Mouse (Mus musculus): ENCODE measurements around the gene Sacm1l. TPM values are rescaled to one million over a fixed set of nuclear protein-coding genes. Genes with fewer than 3 reads are reported as not detected.

Sacm1l gene
- total RNA-seq, 4 experiments from 2014 or later = 29.5 to 36.0 (median 32.5) TPM

DNA sequence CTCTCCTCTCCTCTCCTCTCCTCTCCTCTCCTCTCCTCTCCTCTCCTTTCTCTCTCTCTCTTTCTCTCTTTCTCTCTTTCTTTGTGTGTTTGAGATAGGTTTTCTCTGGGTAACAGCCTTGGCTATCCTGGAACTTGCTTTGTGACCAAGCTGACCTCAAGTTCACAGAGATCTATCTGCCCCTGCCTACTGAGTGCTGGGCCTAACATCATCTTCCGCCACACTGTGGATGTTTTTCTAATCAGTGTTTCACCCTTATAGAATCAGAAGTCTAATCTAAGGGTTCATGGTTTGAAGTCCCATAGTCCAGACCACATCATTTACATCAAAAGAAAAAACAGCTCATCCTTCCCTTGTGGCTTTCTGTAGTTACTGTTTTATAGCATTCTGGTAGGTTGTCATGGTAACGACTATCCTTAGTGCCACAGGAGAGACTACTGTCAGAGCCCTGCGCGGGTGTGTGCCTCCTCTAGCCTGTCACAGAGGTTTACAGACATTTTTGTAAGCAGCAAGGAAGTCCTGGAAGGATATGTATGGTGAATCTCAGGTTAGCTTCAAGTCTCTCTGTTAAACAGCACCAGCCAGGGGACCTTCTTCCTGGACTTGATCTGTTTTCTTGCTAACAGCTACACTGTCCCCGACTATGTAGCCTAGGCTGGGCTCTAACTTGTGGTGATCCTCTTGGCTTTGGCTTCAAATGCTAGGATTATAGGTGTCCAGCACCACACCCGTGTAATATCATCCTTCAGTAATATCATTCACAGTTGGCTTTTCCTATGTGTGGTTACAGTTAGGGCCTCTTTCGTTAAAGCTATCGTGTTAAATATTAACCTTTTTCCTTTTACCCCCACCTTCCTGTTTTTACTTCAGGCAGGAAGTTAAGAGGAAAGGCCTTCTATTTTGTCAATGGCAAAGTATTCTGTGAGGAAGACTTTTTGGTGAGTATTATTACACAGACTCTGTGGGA, 19.6 kb upstream of the Sacm1l start:
- no peak for DNase-seq (ENCODE audit: low spot score)

DNA sequence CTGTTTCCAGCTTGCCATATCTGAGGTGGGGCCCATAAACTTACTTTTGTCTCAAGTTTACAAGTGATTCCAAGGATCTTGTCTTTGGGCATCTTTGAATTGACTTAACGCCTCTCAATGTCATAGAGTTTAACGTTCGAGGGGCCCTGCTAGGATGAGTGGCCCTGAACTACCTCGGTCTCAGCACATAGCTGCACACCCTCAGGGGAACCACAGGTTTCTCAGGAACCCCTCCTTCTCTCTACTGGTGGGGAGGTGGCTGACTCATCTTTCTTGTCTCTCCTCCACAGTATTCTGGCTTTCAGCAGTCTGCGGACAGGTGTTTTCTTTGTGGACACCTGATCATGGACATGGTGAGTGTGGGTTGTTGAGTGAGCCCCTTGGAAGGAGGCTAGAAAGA, 18.6 kb upstream of the Sacm1l start:
- no peak for DNase-seq (ENCODE audit: low spot score)

DNA sequence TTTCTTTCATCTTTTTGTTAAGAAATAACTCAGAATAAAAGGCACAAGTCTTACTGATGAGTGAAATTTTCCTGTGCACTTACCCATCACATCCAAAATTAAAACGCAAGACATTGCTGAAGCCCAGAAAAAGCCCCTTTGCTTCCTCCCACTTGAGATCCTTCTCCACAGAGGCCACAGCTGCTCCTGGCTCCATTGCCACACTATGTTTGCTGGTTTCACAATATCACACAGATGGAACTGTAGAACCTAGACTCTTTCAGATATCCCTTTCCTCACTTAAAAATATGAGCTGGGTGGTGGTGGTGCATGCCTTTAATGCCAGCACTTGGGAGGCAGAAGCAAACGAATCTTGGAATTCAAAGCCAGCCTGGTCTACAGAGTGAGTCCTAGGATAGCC, 17.1 kb upstream of the Sacm1l start:
- DNase-seq (ENCODE audit: low spot score) = no peak

DNA sequence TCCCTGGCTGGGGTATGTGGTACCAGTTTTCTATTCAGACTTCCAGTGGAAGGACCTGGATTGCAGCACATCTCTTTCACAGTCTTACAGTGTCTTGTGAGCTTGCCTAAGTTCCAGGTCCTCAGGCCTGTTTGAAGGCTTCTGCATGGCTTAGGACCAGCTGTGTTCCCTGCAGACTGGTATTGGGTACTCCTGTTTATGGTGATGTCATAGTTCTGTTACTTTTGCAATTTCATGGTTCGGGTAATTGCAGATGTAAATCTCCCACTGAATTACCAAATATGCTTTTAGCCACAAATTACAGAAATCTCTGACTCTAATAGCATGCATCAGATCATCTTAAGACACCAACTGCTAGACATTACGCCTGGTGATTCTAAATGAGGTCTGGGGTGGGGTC, 14.5 kb upstream of the Sacm1l start:
- DNase-seq (ENCODE audit: low spot score) = no peak

DNA sequence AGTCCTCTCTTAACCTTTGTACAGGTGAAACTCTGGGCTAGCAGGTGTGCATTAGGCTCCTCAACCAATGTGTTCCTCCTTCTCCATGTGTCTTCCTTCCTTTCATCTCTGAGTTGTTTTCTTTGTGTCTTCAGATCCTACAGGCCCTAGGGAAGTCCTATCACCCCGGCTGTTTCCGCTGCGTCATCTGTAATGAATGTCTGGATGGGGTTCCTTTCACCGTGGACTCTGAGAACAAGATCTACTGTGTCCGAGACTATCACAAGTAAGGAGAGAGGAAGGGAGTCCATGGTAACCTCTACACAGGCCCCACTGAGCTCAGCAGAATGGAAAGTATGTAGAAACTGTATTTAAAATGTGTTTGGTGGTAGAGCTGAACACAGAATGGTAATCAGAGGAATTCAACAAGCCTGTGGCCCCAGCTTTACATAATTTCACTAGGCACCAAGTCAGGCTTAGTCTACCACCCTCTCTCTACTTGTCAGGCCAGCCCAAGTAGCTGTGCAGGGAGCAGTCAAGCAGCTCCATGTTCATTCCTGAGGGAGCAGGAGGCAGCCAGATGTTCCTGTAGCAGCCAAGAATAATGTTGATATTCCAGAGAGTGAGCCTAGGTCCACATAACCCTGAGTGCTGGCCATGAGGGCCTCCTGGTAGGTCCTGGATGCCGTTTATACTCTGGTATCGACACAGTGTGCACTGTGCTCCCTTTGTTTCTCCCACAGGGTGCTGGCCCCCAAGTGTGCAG, 12.7 kb upstream of the Sacm1l start:
- no peak for DNase-seq (ENCODE audit: low spot score)

DNA sequence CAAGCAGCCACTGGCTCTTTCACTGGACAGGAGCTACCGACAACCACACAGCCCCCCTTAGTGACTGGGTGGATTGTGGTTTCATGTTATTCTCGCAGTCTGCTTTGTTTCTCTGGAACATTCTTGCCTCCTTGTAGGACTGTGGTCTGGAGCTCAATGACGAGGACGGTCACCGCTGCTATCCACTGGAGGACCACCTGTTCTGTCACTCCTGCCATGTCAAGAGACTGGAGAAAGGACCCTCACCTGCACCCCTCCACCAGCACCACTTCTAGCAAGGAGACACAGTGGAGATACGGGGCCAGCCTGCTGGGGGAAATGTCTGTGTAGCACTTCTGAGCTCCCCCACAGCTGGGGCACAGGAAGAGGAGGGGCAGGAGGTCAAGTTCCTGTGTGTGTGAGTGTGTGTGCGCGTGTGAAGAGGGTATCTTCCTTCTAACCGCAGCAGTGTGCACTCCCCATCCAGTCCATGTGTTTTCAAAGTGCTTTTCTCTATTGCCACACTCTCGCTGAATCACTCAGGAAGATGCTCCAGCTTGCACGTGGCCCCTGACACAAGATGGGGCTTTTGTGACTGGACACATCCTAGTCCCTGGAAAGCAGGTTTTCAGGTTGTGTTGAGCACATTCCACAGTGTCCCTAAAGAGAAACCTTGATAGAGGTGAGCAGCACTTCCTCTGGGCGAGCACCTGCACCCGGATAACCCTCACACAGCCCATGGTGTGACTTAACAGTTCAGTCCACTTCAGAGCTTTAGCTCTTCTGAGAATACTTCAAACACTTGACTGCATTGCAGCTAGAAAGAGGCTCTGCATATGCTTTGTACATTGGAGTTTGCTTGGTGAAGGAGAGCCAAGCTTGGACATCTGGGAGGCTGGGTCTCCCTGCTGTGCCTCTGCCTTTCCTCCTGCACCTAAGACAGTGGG, 10.3 kb upstream of the Sacm1l start:
- DNase-seq (ENCODE audit: low spot score) = no peak

DNA sequence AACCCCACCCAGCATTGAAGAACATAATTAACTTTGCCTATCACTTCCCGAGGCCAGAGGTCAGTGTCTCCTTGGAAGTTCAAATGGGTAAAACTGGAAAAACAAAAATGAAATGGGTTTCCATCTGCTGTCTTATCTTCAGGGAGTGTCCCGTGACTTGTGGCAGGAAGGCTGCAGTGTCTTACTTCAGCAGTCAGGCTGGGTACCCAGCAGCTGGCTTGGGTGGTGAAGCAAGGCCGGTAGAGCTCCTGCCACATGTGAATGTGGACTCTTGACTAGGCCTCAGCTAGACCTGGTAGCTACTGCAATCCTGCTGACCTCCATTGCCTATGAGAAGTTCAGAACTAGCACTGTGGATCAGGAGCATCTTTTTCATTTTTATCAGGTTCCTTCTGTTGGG, 8.8 kb upstream of the Sacm1l start:
- DNase-seq (ENCODE audit: low spot score) = no peak

DNA sequence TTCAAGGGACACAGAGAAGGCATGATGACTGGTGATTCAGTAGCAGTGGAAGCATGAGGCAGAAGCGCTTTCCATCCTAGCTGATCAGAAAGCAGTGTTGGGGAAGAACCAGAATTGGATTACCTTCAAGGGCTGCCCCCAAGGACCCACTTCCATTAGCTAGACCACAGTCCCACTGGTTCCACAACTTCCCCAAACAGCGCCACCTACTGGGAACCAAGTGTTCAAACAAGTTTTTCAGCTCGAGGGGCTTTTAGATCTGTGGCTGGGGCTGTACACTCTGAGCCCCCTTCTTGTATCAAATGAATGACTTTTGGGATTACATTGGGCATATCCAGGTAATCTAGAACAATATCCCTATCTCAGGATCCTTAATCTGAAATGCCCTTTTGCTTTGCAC, 5.9 kb upstream of the Sacm1l start:
- DNase-seq (ENCODE audit: low spot score) = no peak

DNA sequence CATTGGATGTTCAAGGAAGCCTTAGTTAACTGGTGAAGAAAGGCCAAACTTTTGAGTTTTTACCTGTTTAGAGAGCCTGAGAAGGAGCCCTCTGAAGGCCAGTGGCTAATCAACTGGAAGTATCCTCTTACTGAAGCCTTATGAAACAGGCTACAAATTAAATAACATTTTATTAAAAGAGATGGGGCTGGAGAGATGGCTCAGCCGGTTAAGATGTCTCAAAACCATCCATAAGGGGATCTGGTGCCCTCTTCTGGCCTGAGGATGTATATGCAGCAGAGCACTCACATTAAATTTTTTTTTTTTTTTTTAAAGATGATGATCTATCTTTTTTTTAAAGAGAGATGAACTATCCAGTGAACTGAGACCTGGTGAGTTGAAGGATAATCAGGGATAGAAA, 4.5 kb upstream of the Sacm1l start:
- peak; percentile 64 for DNase-seq (ENCODE audit: low spot score)

DNA sequence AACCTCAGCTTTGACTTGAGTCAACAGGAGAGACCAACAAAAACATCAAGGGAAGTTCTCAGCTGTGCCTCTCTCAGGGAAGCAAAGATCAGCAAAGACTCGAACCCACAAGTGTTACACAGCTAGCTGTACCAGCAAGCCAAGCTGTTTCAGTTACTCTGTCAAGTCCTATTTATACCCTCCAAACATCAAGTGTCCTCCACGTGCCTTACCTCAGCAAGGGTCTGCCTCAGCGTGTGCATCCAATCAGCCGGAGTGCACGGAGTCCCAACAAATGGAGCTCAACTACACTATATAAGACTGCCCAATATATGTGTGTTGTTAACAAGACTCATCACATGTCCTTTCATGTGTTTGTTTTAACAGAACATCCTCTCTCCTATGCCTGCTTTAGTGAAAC, 3.1 kb upstream of the Sacm1l start:
- DNase-seq (ENCODE audit: low spot score) = no peak

DNA sequence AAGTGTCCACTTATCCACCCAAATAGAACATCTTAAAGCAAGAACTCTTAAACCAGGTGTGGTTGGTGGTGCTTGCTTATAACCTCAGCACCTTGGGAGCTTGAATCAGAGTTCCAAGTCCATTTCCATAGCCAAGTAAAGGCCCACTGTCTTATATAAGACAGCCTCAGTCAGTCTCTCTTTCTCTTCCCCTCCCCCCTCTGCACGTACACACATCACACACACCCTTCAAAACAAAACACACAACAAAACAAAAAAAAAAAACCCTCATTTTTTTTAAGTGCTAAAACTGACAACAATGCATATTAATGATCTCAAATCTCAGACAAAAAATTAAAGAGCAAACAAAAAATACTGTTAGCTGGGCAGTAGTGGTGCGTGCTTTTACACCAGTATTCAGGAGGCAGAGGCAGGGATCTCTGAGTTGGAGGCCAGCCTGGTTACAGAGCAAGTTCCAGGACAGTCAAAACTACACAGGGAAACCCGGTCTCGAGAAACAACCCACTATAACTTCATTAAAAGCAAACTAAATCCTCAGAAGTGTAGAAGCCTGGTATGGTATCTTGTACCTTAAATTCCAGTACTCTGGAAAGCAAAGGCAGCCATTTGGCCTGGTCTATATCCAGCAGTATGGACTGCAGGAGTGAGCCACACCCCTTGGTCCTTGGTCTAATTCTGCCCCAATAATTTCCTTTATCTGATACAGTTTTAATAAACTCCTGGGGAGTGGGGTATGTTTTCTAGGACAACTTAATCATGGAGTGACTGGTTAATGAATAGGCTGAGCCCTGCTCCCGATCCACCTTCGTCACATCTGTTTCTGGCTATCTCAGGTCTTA, 1.3 kb upstream of the Sacm1l start:
- DNase-seq (ENCODE audit: low spot score) = no peak

DNA sequence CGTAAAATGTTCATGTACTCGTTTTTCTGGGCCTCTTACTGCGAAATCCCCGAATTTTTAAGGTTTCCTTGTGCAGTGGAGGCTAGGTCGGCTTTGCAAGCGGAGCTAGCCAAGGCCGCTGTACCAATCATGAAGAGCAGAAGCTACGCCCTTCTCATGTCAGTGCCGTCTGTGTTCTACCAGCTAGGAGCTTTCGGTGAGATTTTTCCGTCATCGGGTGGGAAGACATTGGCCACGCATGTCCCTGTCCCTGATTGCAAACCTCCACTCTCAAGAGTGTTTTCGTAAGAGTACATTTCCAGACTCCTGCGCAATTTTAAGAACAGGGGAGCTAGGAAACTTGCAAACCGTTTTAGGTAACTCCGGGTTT, 648 bp upstream of the Sacm1l start:
- no peak for DNase-seq (ENCODE audit: low spot score)

DNA sequence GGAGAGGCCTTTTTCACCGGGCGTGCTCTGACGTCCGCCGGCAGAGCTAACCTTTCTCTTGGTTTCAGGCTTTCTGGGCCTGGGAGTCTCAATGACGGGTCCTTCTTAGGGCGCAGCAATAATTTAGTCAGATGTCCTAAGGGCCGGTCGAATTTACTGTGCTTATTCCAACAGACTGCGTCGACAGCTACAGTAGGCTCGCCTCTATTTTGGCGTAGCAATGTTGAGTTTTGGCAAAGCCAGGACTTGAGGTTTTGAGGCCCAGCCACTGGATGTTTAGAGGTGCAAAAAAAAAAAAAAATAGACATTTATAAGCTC, 558 bp downstream of the Sacm1l start:
- no peak for DNase-seq (ENCODE audit: low spot score)

DNA sequence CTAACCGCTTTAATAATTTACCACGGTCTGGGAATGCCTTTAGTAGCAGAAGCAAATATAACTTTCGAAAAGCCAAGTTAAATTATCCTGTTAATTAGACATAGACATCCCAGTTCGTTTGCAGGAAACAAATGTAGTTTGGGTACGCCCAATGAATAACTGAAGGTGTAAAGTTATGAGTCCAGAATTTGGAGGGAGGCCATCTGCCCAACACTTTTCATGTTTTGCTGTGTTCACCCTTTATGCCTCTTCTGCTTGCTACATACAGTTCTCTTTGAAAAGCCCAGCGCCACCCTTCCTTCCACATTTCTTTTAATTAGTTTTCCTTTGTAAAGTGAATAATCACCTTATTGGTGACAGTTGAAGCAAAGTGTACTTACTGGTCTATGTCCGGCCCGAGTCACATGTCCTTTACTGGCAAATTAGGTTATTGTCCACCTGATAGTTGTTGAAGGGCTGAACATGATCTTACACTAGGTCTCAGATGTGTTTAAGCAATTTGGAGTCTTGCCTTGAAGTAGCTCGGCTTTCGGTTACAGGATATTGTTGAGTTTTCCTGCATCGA, 1.1 kb downstream of the Sacm1l start:
- no peak for DNase-seq (ENCODE audit: low spot score)

DNA sequence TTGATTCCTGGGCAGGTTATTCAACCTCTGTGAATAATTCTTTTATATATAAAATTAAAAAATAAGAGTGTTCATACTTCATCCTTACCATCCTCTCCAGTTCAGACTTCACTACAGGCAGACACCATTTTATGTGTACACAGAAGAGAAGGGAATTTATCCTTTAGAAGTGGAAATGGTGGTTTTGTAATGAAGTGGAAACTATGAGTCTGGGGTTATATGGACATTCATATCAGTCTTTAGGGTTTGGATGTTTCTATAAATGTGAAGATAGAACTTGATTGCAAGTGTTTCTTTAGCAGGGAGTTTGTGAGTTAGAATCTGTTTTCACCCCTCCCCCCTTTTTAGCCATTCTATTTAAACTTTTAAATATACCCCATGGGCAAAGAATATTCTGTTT, 1.7 kb downstream of the Sacm1l start:
- DNase-seq (ENCODE audit: low spot score) = no peak

DNA sequence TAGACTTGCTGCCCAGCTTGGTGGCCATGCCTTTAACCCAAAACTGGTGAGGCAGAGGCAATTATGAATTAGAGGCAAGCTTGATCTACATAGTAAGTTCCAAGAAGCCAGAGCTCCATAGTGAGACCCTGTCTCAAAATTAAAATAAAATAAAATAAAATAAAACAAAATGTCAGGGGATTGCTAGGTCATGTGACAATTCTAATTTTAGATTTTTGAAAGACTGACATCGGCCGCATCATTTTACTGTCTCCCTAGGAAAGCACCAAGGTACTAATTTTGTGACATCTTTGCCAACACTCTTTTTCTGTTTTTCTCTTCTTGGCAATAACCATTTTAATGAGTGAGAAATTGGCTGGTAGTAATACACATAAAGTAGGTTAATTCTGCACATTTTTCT, 7.1 kb downstream of the Sacm1l start:
- no peak for DNase-seq (ENCODE audit: low spot score)

DNA sequence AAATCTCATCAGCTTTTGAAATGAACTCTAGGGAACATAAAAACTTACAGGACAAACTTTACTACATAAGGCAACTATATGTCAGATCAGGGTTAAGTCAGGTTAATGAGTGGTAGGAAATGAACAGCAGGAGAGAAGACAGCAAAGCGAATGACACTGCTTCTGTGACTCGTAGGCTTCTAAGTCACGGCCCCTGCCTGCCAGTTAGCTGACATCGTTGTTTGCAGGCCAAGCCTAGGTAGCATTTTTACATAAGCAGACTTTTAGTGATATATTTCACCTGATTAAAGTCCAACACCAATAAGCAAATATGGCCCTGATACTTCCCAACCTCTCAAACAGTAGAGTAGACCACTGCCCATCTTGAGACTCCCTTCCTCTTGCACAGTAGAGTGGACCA, 8.6 kb downstream of the Sacm1l start:
- DNase-seq (ENCODE audit: low spot score) = no peak

DNA sequence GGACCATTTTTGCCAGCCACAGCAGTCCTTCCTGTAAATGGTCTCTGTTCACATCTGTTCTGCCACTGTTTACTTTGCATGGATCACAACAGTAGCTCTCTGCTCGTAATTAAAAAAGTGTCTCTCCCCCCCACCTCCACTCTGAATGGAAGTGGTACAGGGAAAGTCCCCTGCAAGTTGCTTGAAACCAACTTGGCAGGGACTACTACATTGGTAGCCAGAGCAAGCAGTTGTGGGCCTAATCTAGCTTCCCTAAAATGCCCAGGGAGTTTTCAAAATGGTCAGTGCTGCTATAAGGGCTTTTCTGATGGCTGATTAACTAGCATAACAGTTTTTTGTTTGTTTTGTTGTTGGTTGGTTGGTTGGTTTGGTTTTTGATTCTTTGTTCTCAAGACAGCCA, 9.5 kb downstream of the Sacm1l start:
- DNase-seq (ENCODE audit: low spot score) = no peak

DNA sequence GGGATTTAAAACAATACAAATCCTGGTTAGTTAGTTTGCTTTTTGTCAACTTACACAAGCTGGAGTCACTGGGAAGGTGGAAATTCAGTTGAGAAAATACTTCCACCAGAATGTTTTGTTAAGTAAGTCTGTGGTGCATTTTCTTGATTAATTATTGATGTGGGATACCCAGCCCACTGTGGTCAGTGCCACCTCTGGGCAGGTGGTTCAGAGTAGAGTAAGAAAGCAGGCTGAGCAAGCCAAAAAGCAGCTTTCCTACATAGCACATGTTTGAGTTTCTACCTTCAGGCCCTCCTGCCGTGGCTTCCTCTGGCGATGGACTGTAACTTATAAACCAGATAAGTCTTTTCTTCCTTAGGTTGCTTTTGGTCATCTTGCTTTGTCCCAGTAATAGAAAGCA, 10.3 kb downstream of the Sacm1l start:
- no peak for DNase-seq (ENCODE audit: low spot score)

DNA sequence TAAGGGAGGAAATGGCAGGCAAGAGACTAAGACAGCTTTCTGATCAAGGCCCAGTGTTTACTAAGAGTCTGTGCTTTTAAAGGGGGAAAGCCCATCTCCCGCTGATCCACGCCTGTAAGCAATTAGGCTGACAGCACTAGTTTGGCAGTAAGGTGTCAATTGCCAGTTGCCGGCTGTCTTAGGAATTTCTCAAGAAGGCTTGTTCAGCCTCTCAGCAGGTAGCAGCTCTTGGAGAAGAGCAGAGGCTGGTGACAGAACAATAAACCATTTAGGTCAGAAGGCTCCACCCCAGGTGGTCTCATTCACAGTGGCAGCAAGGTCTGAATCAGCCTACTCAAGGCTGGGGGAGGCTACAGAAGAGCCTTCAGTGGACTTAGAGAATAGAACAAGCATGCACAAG, 25.0 kb downstream of the Sacm1l start:
- DNase-seq (ENCODE audit: low spot score) = no peak
